Mouse (Mus musculus): ENCODE results near the gene Pmepa1.

Pmepa1 gene

GRCm38 (mm10) chr2:173225906-173226305 lies 50.4 kb downstream of the Pmepa1 start:
- no peak for DNase-seq (ENCODE audit: low spot score in 2 of 2)

- no peak for DNase-seq (ENCODE audit: low spot score in 2 of 2)
Observed at GRCm38 (mm10) chr2:173224832-173225231, 51.5 kb downstream of the Pmepa1 start.

GRCm38 (mm10) chr2:173224097-173224496 lies 52.2 kb downstream of the Pmepa1 start:
- DNase-seq (ENCODE audit: low spot score in 2 of 2) = no peak

GRCm38 (mm10) chr2:173223496-173223895 lies 52.8 kb downstream of the Pmepa1 start:
- no peak for DNase-seq (ENCODE audit: low spot score in 2 of 2)

- DNase-seq (ENCODE audit: low spot score in 2 of 2) = no peak
Observed at GRCm38 (mm10) chr2:173220754-173221153, 55.6 kb downstream of the Pmepa1 start.

- DNase-seq (ENCODE audit: low spot score in 2 of 2) = peak in 1 of 2 experiments; percentile 69
Observed at GRCm38 (mm10) chr2:173219256-173219954, 56.9 kb downstream of the Pmepa1 start.

- peak in 1 of 2 experiments; percentile 58 for DNase-seq (ENCODE audit: low spot score in 2 of 2)
Observed at GRCm38 (mm10) chr2:173218416-173219141, 57.8 kb downstream of the Pmepa1 start, which contains the start of gene Zbp1. Zbp1 (minus strand) TSS chr2:173218923.

GRCm38 (mm10) chr2:173217763-173218258 lies 58.5 kb downstream of the Pmepa1 start:
- DNase-seq (ENCODE audit: low spot score in 2 of 2) = peak in 1 of 2 experiments; percentile 45

- DNase-seq (ENCODE audit: low spot score in 2 of 2) = peak in 1 of 2 experiments; percentile 53
Observed at GRCm38 (mm10) chr2:173217246-173217645, 59.1 kb downstream of the Pmepa1 start.

GRCm38 (mm10) chr2:173216840-173217239 lies 59.5 kb downstream of the Pmepa1 start:
- DNase-seq (ENCODE audit: low spot score in 2 of 2) = peak in 1 of 2 experiments; percentile 51

GRCm38 (mm10) chr2:173212227-173212626 lies 64.1 kb downstream of the Pmepa1 start:
- peak in 1 of 2 experiments; percentile 49 for DNase-seq (ENCODE audit: low spot score in 2 of 2)

GRCm38 (mm10) chr2:173209091-173209815 lies 67.1 kb downstream of the Pmepa1 start:
- DNase-seq (ENCODE audit: low spot score in 2 of 2) = peak; percentile 8 to 49

- DNase-seq (ENCODE audit: low spot score in 2 of 2) = peak; percentile 6 to 36
Observed at GRCm38 (mm10) chr2:173207051-173207450, 69.3 kb downstream of the Pmepa1 start.

GRCm38 (mm10) chr2:173205563-173206099 lies 70.7 kb downstream of the Pmepa1 start:
- peak; percentile 10 to 56 for DNase-seq (ENCODE audit: low spot score in 2 of 2)

GRCm38 (mm10) chr2:173204671-173205070 lies 71.7 kb downstream of the Pmepa1 start:
- peak; percentile 5 to 47 for DNase-seq (ENCODE audit: low spot score in 2 of 2)

GRCm38 (mm10) chr2:173203726-173204125 lies 72.6 kb downstream of the Pmepa1 start:
- DNase-seq (ENCODE audit: low spot score in 2 of 2) = peak; percentile 9 to 55

GRCm38 (mm10) chr2:173202924-173203689 lies 73.2 kb downstream of the Pmepa1 start:
- peak; percentile 7 to 58 for DNase-seq (ENCODE audit: low spot score in 2 of 2)

GRCm38 (mm10) chr2:173194796-173195195 lies 81.5 kb downstream of the Pmepa1 start:
- peak in 1 of 2 experiments; percentile 51 for DNase-seq (ENCODE audit: low spot score in 2 of 2)

- DNase-seq (ENCODE audit: low spot score in 2 of 2) = peak; percentile 11 to 58
Observed at GRCm38 (mm10) chr2:173187182-173187855, 89.0 kb downstream of the Pmepa1 start.
